Mouse (Mus musculus): ENCODE data around the gene Gm10273. TPM values are rescaled to one million over a fixed set of nuclear protein-coding genes. Genes with fewer than 3 reads are reported as not detected.
"Not testable (repeated sequence)": the region's sequence is repeated elsewhere in the genome, so short reads cannot be mapped to it uniquely, and the experiment has no call there.

Gene Gm10273
- total RNA-seq (2021), result 10 to 100 TPM; 75.5 to 75.7 TPM
- long read RNA-seq, experiment 1, transcript Gm10273-201 (1 exons, 1,126 nt), result major isoform, 6 of 6 reads
- long read RNA-seq, experiment 1, partial matches to known transcripts, result 0 of 6 reads
- long read RNA-seq, experiment 1, other reads (novel, unspliced or antisense), result 0 of 6 reads
- long read RNA-seq, experiment 2, partial matches to known transcripts, result 0 of 2 reads
- long read RNA-seq, experiment 2, other reads (novel, unspliced or antisense), result 0 of 2 reads

DNA sequence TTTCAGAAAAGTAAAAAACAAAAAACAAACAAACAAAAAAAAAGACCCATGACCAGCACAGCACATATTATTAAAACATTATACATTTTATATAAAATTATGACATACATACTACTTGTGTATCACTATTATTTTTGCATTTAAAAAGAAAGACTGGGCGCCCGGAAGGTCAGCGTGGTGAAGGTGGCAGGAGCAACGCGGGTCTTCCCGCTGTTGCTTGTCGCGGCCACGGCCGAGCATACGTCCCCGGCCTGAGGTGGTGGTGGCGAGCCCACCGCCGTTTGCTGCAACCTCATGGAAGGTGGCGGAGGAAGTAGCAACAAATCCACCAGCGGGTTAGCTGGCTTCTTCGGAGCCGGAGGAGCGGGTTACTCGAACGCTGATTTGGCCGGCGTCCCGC lies at the start of gene Gm10273:
Gm10273 (plus strand) TSS at position 172 of the 400 bp plus-strand sequence.
- DNase-seq, result not testable (repeated sequence)

GRCm38 (mm10) chr10:59346560-59346959 lies 48.9 kb upstream of the Gm10273 start:
- no peak for DNase-seq

- DNase-seq, result no peak
These were observed 47.2 kb upstream of the Gm10273 start for GRCm38 (mm10) chr10:59348200-59348599.

DNA sequence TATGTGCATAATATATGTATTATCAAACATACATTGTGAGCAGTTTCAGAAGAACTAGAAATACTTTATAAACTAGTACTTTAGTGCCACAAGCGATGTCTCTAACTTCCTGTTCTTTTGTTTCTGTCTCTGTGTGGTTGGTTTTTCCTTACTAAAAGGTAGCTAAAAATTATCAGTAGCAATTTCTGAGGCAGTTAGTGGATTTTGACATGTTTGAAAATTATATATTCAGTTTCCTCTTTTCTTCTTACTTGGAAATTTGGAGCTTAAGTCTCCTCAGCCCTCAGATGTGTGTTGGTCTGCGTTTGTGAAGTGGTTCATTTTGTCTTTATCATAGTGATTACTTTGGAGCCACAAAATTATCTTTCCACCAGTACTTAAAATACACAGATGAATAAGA lies 45.9 kb upstream of the Gm10273 start:
- no peak for DNase-seq

DNA sequence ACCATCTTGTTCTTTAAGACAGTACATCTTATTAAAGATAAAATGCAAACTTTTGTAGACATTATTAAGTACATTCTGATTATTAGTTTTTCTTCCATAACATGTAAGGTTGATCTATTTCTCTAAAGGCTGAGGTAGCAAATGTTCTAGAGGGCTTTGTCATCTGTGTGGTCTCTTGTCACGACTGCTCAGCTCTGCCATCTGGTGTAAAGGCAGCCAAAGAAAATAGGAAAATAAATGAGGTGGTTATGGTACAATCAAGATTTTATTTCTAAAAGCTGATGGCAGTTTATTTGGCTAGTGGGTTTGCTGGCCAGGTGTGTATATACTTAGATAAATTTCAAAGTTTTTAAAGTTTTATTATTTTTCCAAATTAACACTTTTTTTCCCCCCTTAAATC lies 42.4 kb upstream of the Gm10273 start:
- no peak for DNase-seq

- no peak for DNase-seq
These were observed 41.3 kb upstream of the Gm10273 start for GRCm38 (mm10) chr10:59354120-59354519.

GRCm38 (mm10) chr10:59355020-59355419 lies 40.4 kb upstream of the Gm10273 start:
- no peak for DNase-seq

DNA sequence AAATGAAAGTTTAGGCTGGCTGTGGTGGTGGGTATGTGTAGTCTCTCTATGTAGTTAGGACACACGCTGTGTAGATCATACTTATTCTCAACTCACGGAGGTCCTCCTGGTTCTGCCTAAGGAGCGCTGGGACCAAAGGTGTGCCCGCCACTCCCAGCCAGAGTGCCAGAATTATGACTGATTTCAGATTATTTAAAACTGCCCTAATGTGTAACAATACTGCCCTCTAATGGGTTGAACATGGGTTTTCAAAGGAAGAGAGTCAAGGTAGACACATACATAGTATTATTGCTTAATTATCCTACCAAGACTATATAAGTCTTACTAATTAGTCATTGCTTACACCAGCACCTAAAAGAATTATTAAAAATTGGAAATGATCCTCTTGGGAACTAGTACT lies 36.7 kb upstream of the Gm10273 start:
- DNase-seq, result peak in 1 of 2 experiments; percentile 7

- DNase-seq, result no peak
These were observed 32.2 kb upstream of the Gm10273 start for GRCm38 (mm10) chr10:59363208-59363607.

DNA sequence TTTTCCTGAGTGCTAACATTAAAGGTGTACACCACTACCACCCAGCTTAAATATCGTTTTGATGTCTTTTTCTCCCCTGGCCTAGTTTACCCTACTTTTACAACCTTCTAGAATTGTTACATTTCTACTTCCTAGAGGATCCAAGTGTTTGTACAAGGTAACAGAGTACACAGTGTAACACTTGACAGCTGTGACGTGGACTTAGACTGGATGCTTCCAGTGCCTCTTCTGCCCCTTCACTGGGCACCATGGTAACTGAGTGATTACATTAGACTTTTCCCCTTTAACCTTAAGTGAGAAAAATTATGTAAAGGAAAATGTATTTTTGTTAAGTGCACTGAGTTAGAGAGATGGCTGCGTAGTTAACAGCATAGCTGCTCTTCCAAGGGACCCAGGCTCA lies 30.9 kb upstream of the Gm10273 start:
- DNase-seq, result no peak

GRCm38 (mm10) chr10:59365804-59366589 lies 29.4 kb upstream of the Gm10273 start:
- DNase-seq, result no peak

DNA sequence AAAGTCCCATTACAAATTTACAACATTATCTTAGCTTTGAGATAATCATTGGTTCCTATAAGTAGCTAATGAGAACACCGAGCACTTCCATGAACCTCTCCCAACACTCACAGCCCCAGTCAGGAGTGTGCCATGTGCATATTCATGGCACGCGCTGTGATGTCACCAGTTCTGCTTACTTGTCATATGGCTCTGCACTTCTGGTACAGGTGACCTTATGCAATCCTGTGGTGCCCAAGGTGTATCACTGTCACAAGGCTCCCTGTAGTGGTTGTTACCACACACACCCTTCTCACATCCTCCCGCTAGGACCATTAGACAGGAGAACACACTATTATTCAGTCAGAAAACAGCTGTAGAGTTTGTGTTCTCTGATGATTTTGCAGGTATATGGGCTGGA lies 28.7 kb upstream of the Gm10273 start:
- DNase-seq, result no peak

DNA sequence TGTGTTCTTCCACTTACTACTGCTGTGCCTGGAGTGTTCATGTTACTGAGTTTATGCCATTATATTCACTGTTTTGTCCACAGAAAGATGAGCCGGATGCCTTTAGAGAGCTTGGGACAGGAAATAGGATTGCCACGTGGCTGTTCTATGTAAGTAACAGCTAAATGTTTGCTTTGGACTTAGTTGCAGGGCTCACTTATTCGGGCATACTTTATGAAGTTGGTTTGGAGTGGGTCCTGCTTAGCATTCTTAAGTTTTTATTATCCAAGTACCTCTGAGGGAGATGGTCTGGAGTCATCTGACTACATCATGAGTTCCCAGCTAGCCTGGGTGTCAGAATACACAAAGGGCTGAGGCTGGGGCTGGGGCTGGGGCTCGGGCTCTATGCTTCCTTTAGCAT lies 28.2 kb upstream of the Gm10273 start:
- no peak for DNase-seq

- no peak for DNase-seq
These were observed 26.7 kb upstream of the Gm10273 start for GRCm38 (mm10) chr10:59368729-59369128.

GRCm38 (mm10) chr10:59369426-59369825 lies 26.0 kb upstream of the Gm10273 start:
- DNase-seq, result no peak

DNA sequence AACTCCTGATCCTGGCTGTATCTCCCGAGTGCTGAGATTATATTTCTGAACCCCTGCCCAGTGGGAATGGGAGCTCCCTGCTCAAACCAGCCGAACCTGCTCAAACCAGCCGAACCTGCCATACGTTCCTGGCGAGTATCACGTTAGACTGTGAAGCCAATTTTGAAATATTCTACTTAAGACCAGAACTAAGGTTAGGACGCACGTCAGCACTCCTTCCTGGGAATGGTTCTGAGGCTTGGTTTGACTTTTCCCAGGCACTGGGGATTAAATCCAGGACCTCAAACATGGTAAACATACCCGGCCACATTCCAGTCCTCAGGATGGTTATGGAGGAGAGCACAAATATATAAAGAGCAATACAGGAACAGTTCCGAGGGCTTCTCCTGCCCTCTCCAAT lies 17.5 kb upstream of the Gm10273 start:
- DNase-seq, result no peak

DNA sequence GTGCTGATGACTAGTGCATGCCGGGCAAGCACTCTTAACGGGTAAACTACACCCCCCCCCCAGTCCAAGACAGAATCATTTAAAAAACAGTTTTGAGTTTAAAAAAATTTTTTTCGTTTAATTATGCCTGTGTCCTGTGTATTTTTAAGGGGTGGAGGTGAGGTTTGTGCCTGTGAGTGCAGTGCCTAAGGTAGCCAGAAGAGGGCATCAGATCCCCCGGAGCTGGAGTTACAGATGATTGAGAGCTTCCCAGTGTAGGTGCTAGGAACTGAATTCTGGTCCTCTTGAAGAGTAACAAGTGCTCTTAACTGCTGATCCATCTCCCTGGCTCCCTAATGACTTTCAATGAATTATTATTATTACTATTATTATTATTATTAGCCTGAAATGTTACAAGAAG lies 16.7 kb upstream of the Gm10273 start:
- no peak for DNase-seq

GRCm38 (mm10) chr10:59379927-59380326 lies 15.5 kb upstream of the Gm10273 start:
- DNase-seq, result no peak

GRCm38 (mm10) chr10:59380411-59380821 lies 15.0 kb upstream of the Gm10273 start:
- no peak for DNase-seq

- DNase-seq, result not testable (repeated sequence)
These were observed 13.9 kb upstream of the Gm10273 start for GRCm38 (mm10) chr10:59381563-59381962.

GRCm38 (mm10) chr10:59386951-59387350 lies 8.5 kb upstream of the Gm10273 start:
- no peak for DNase-seq

DNA sequence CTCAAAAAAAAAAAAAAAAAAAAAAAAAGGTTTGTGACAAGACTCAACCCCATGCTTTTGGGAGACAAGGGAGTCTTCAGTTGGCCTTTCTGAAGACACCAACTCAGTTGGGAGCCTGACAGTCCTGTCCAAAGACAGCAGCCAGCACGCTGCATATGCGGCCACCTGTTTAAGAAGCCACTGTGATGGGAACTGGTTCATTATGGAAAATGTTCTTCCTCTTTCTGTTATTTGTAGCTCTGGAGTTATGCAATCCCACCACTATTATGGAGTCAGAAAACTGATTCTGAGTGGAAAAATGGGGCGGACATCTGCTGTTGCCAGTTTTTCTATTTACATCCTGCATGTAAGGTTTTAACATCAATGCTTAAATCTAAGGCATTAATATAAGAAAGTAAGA lies 5.8 kb upstream of the Gm10273 start:
- no peak for DNase-seq

- no peak for DNase-seq
These were observed 3.5 kb upstream of the Gm10273 start for GRCm38 (mm10) chr10:59391907-59392306.

Measured in adrenal gland, postnatal 36 days (tissue).